Mouse (Mus musculus): ENCODE data around the gene Tmem176a.
A peak's percentile ranks its signal among the peaks of the same experiment; 100 is the strongest.
"Not testable (repeated sequence)": the region's sequence is repeated elsewhere in the genome, so short reads cannot be mapped to it uniquely, and the experiment has no call there.

Tmem176a gene

GRCm38 (mm10) chr6:48840371-48840969 is at the start of gene Tmem176a:
Gene Tmem176a (plus strand): TSS chr6:48840919.
- no peak for DNase-seq

- no peak for DNase-seq
These were observed 38.8 kb upstream of the Tmem176a start for GRCm38 (mm10) chr6:48801897-48802296.

- no peak for DNase-seq
These were observed 37.2 kb upstream of the Tmem176a start for GRCm38 (mm10) chr6:48803406-48804051.

GRCm38 (mm10) chr6:48804346-48804745 is 36.4 kb upstream of the Tmem176a start:
- DNase-seq = no peak

- DNase-seq = no peak
These were observed 34.0 kb upstream of the Tmem176a start for GRCm38 (mm10) chr6:48806746-48807145.

GRCm38 (mm10) chr6:48809494-48810219 is 31.1 kb upstream of the Tmem176a start:
- no peak for DNase-seq

GRCm38 (mm10) chr6:48815013-48815412 is 25.7 kb upstream of the Tmem176a start:
- DNase-seq = no peak

- peak; percentile 63 for DNase-seq
These were observed 22.9 kb upstream of the Tmem176a start for GRCm38 (mm10) chr6:48817815-48818214.

GRCm38 (mm10) chr6:48821991-48822785 is 18.5 kb upstream of the Tmem176a start:
- DNase-seq = not testable (repeated sequence)

GRCm38 (mm10) chr6:48825016-48825415 is 15.7 kb upstream of the Tmem176a start:
- no peak for DNase-seq

GRCm38 (mm10) chr6:48828976-48829375 is 11.7 kb upstream of the Tmem176a start:
- DNase-seq = no peak

- DNase-seq = no peak
These were observed 11.1 kb upstream of the Tmem176a start for GRCm38 (mm10) chr6:48829651-48830050.

GRCm38 (mm10) chr6:48830241-48830640 is 10.5 kb upstream of the Tmem176a start:
- no peak for DNase-seq

GRCm38 (mm10) chr6:48831141-48831540 is 9.6 kb upstream of the Tmem176a start:
- no peak for DNase-seq

GRCm38 (mm10) chr6:48832426-48832825 is 8.3 kb upstream of the Tmem176a start:
- no peak for DNase-seq

GRCm38 (mm10) chr6:48833515-48833914 is 7.2 kb upstream of the Tmem176a start:
- no peak for DNase-seq

GRCm38 (mm10) chr6:48835241-48835640 is 5.5 kb upstream of the Tmem176a start:
- DNase-seq = no peak

GRCm38 (mm10) chr6:48836146-48836545 is 4.6 kb upstream of the Tmem176a start:
- DNase-seq = no peak

GRCm38 (mm10) chr6:48837516-48837915 is 3.2 kb upstream of the Tmem176a start:
- no peak for DNase-seq

- no peak for DNase-seq
These were observed 2.2 kb upstream of the Tmem176a start for GRCm38 (mm10) chr6:48838321-48839080.

GRCm38 (mm10) chr6:48840973-48841625 is 380 bp downstream of the Tmem176a start, which contains the start of gene Tmem176b:
Gene Tmem176b (minus strand): TSS chr6:48841496.
- DNase-seq = peak; percentile 62

Data from thymus, postnatal 25 days (tissue).